In genomic region chr8:18187486-18187885, GRCm38 (mm10) we compare ENCODE assay signal across 14 mouse cellular contexts.
"Had no signal": no experiment of that assay in that cellular context is flagged by ENCODE, and none has a peak within 500 bp of the region (broad histone marks: within the 10 kb centered on the region; RNA-seq: fewer than 3 reads in every experiment).

No protein-coding gene starts in this region.

- H3K9ac ChIP-seq: lung, embryonic 14.5 days; midbrain, embryonic 12.5 days; neural tube, embryonic 12.5 days; stomach, embryonic 15.5 days had no signal

- H3K4me1 ChIP-seq: midbrain, embryonic 10.5 days; midbrain, embryonic 12.5 days; neural tube, embryonic 12.5 days; stomach, embryonic 15.5 days had no signal

- H3K27ac ChIP-seq: midbrain, embryonic 10.5 days; midbrain, embryonic 12.5 days; neural tube, embryonic 12.5 days; stomach, embryonic 15.5 days; stomach, postnatal 0 days had no signal

- DNase-seq: lung, adult 18-20 months; lung, embryonic 14.5 days; lung, postnatal 10 days; lung, postnatal 4 days; midbrain, embryonic 14.5 days; right cerebral cortex, postnatal 14 days; thymus, adult 2 months; thymus, postnatal 25 days; thymus, postnatal 4 days had no signal

- H3K4me3 ChIP-seq: midbrain, embryonic 10.5 days; midbrain, embryonic 12.5 days; neural tube, embryonic 12.5 days; stomach, embryonic 15.5 days had no signal

- H3K4me2 ChIP-seq: lung, embryonic 14.5 days; midbrain, embryonic 12.5 days; neural tube, embryonic 12.5 days; stomach, embryonic 15.5 days had no signal

- H3K9me3 ChIP-seq: midbrain, embryonic 10.5 days; midbrain, embryonic 12.5 days; neural tube, embryonic 12.5 days; stomach, embryonic 15.5 days had no signal

- H3K36me3 ChIP-seq: midbrain, embryonic 10.5 days; midbrain, embryonic 12.5 days; neural tube, embryonic 12.5 days; stomach, embryonic 15.5 days had no signal

- H3K27me3 ChIP-seq: midbrain, embryonic 12.5 days; neural tube, embryonic 12.5 days; stomach, embryonic 15.5 days had no signal
